Mouse (Mus musculus): ENCODE data around the gene Tor2a.

- TF ChIP-seq CTCF (IDR thresholded peaks at IDR 0.05; ENCODE audit: borderline replicate concordance, insufficient read depth, low read depth, low read length), result no peak
- TF ChIP-seq POLR2A (IDR thresholded peaks at IDR 0.05; ENCODE audit: borderline replicate concordance, insufficient read depth, low read length), result no peak
Observed at GRCm38 (mm10) chr2:32712108-32712551, 44.9 kb upstream of the Tor2a start.

Data from cerebellum, adult 2 months (tissue).